Mouse (Mus musculus): ENCODE results near the gene Tecta. TPM values are rescaled to one million over a fixed set of nuclear protein-coding genes. Genes with fewer than 3 reads are reported as not detected.

Tecta gene
- under 1 TPM; 0.38 to 0.44 TPM for total RNA-seq (2021)
- long read RNA-seq, experiment 1 = 0 reads
- long read RNA-seq, experiment 2, partial matches to known transcripts = 0 of 2 reads
- long read RNA-seq, experiment 2, other reads (novel, unspliced or antisense) = 2 of 2 reads

DNA sequence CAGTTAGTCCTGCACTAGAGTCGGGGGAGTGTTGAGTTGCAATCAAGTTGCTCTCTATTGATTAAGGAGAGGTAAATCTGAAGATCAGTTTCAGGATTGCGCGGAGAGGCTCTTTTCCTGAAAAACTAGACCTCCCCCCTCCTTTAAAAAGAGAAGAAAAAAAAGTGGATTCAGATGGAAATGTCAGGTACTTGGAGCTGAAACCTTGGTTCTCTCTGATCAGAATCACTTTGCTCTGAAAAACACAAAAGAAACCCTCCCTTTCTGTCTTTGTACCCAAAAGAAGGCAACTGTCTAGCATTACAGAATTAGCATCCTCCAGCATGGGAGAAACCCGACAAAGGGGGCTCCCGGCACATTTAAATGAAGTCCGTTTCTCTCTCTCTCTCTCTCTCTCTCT is at the start of gene Tecta:
Gene Tecta (minus strand): TSS at position 101 of the 400 bp plus-strand sequence.
- no peak for TF ChIP-seq CTCF (conservative IDR thresholded peaks at IDR 0.05)
- DNase-seq (ENCODE audit: low spot score in 2 of 2) = no peak
- Histone ChIP-seq H3K4me3 (no peak within 1 kb of the TSS), H3K27ac (no peak within 1 kb of the TSS)

GRCm38 (mm10) chr9:42449043-42449442 is 49.3 kb upstream of the Tecta start:
- DNase-seq (ENCODE audit: low spot score in 2 of 2) = no peak
- no peak overlapping the region for H3K4me3 ChIP-seq
- TF ChIP-seq CTCF (conservative IDR thresholded peaks at IDR 0.05) = no peak

GRCm38 (mm10) chr9:42442100-42442499 is 42.4 kb upstream of the Tecta start:
- Histone ChIP-seq H3K27ac (no peak overlapping the region; the same call in 1 of the 2 replicates), H3K4me3 (no peak overlapping the region)
- DNase-seq (ENCODE audit: low spot score in 2 of 2) = no peak
- no peak for TF ChIP-seq CTCF (conservative IDR thresholded peaks at IDR 0.05)

More at GRCm38 (mm10) chr9:42449043-42449442, 49.3 kb upstream of the Tecta start:
- H3K27ac ChIP-seq = no peak overlapping the region

GRCm38 (mm10) chr9:42441234-42441633 is 41.5 kb upstream of the Tecta start:
- no peak for DNase-seq (ENCODE audit: low spot score in 2 of 2)
- H3K27ac ChIP-seq = no peak overlapping the region
- H3K4me3 ChIP-seq = no peak overlapping the region
- TF ChIP-seq CTCF (conservative IDR thresholded peaks at IDR 0.05) = no peak

DNA sequence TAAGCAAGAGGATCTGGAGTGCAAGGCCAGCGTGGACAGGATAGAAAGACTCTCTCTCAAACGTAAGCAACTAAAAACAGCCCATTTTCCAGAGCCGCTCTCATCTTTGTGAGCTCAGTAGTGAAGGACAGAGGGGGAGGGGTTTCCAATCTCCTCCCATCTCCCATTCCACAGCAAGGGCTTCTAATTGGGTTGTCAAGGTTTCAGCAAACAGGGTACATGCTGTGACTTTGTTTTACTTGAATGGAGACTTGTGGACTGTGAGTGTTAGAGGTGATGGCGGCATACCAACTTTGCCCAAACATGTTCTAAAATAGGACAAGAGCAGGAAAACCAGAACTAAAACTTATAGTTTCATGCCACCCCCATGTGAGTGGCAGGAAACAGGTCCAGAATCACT is 39.7 kb upstream of the Tecta start:
- no peak overlapping the region for H3K4me3 ChIP-seq
- DNase-seq (ENCODE audit: low spot score in 2 of 2) = peak in 1 of 2 experiments; percentile 29
- H3K27ac ChIP-seq = peak overlapping the region; percentile 72
- TF ChIP-seq CTCF (conservative IDR thresholded peaks at IDR 0.05) = no peak

DNA sequence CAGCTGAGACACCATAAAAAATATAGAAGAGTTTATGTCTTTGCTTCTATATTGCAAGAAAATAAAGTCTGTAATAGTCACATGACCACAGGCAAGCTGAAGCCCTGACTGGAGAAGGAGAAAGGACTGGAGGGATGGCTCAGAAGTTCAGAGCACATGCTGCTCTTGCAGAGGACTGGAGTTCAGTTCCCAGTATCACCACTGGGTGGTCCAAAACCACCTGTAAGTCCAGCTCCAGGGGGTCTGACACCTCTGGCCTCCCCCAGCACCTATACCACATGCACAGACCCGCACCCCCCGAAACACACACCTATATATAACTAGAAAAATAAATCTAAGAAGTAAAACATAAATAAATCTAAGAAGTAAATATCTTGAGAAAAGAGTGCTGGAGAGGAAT is 32.4 kb upstream of the Tecta start:
- DNase-seq (ENCODE audit: low spot score in 2 of 2) = no peak
- peak; percentile 73 for TF ChIP-seq CTCF (conservative IDR thresholded peaks at IDR 0.05)
- no peak overlapping the region for H3K27ac ChIP-seq
- no peak overlapping the region for H3K4me3 ChIP-seq

DNA sequence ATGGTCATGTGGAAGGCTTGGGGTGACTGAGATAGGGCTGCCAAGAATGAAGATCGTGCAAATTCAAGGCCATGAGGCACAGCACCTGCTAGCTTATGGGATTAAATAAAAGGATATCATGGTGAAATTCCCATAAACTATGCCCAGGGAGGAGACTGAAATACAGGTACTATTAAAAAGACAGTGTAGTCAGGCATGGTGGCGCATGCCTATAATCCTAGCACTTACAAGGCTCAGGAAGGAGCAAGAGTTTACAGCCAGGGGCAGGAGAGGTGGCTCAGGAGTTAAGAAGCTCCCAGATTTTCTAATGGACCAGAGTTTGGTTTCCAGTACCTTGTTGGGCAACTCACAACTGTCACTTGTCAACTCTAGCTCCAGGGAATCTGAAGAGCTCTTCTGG is 31.9 kb upstream of the Tecta start:
- Histone ChIP-seq H3K27ac (no peak overlapping the region), H3K4me3 (no peak overlapping the region)
- no peak for DNase-seq (ENCODE audit: low spot score in 2 of 2)
- TF ChIP-seq CTCF (conservative IDR thresholded peaks at IDR 0.05) = no peak

GRCm38 (mm10) chr9:42428060-42428924 is 28.6 kb upstream of the Tecta start:
- peak in 1 of 2 experiments; percentile 27 for DNase-seq (ENCODE audit: low spot score in 2 of 2)
- Histone ChIP-seq H3K4me3 (no peak overlapping the region), H3K27ac (peak overlapping the region; percentile 72)
- TF ChIP-seq CTCF (conservative IDR thresholded peaks at IDR 0.05) = no peak

- H3K4me3 ChIP-seq = no peak overlapping the region
- no peak for TF ChIP-seq CTCF (conservative IDR thresholded peaks at IDR 0.05)
- H3K27ac ChIP-seq = no peak overlapping the region
- no peak for DNase-seq (ENCODE audit: low spot score in 2 of 2)
Observed at GRCm38 (mm10) chr9:42426661-42427358, 27.1 kb upstream of the Tecta start.

DNA sequence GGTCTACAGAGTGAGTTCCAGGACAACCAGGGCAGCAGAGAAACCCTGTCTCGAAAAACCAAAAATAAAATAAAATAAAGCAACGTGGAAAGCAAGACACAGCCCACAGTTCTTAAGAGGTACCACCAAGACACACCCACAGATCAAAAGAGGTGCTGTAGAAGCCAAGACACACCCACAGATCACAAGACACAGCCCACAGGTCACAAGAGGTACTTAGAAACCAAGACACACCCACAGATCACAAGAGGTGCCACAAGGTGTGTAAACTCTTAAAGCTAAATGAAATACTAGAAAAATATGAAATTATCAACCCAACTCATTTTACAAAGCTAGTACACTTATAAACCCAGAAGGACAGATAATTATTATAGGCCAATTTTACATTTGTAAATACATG is 23.9 kb upstream of the Tecta start:
- no peak for TF ChIP-seq CTCF (conservative IDR thresholded peaks at IDR 0.05)
- DNase-seq (ENCODE audit: low spot score in 2 of 2) = no peak
- no peak overlapping the region for H3K4me3 ChIP-seq
- no peak overlapping the region for H3K27ac ChIP-seq

- Histone ChIP-seq H3K27ac (no peak overlapping the region), H3K4me3 (no peak overlapping the region)
- DNase-seq (ENCODE audit: low spot score in 2 of 2) = no peak
- no peak for TF ChIP-seq CTCF (conservative IDR thresholded peaks at IDR 0.05)
Observed at GRCm38 (mm10) chr9:42419687-42420086, 20.0 kb upstream of the Tecta start.

GRCm38 (mm10) chr9:42418786-42419185 is 19.1 kb upstream of the Tecta start:
- TF ChIP-seq CTCF (conservative IDR thresholded peaks at IDR 0.05) = no peak
- H3K4me3 ChIP-seq = no peak overlapping the region
- DNase-seq (ENCODE audit: low spot score in 2 of 2) = no peak
- peak overlapping the region; percentile 19; the same call in 1 of the 2 replicates for H3K27ac ChIP-seq

GRCm38 (mm10) chr9:42417352-42417952 is 17.7 kb upstream of the Tecta start:
- no peak overlapping the region for H3K4me3 ChIP-seq
- H3K27ac ChIP-seq = peak overlapping the region; percentile 14; the same call in 1 of the 2 replicates
- DNase-seq (ENCODE audit: low spot score in 2 of 2) = no peak
- TF ChIP-seq CTCF (conservative IDR thresholded peaks at IDR 0.05) = no peak

All from layer of hippocampus, adult 2 months (tissue).